Mouse (Mus musculus): ENCODE data around the gene Vwa1. TPM values are rescaled to one million over a fixed set of nuclear protein-coding genes. Genes with fewer than 3 reads are reported as not detected.
"Not testable (repeated sequence)": the region's sequence is repeated elsewhere in the genome, so short reads cannot be mapped to it uniquely, and the experiment has no call there.

The Vwa1 gene
- polyA plus RNA-seq, 1 experiment from 2014 or later: 9.9 TPM

DNA sequence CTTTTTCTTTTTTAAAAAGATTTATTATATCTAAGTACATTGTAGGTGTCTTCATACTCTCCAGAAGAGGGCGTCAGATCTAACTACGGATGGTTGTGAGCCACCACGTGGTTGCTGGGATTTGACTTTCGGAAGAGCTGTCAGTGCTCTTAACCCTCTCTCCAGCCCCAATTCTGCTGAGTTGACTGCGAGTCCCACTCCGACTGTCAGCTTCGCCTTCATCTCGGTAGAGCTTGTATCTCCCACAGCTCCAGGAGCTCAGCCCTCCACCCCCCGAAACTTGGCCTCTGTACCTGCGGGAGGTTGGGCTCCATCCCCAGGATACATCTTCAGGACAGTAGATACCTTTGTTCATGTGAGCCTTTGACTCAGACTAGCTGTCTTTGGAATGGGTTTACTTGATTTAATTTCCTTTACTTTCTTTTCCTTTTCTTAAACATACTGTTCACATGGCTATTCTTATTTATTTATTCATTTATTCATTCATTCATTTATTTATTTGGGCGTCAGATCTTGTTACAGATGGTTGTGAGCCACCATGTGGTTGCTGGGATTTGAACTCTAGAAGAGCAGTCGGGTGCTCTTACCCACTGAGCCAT lies 28.3 kb upstream of the Vwa1 start, which contains the start of gene Mrpl20:
Gene Mrpl20 (plus strand): TSS at position 138 of the 599 bp plus-strand sequence.
- no peak within 1 kb of the TSS; the same call in 1 of the 2 replicates for H3K27ac ChIP-seq (ENCODE audit: low read depth, low read length)

DNA sequence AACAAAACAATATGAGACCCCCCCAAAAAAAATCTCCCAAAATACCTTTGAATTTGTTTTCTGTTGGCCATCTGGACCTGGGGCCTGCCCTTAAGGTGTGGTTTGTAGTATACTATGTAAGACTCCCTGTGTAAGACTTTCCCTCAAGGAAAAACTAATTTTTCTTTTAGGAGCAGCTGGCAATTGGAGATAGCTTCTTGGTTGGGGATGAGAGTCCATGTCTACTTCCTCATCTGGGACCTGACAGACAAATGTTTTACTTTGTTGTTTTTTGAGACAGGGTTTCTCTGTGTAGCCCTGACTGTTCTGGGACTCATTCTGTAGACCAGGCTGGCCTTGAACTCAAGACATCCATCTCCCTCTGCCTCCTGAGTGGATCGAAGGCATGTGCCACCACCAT lies 27.6 kb upstream of the Vwa1 start:
- Histone ChIP-seq H3K27ac (ENCODE audit: low read depth, low read length) (no peak overlapping the region), H3K4me3 (ENCODE audit: low read depth, low read length) (no peak overlapping the region), H3K4me1 (ENCODE audit: control insufficient read depth, insufficient read depth, low read length) (peaks cover 7% of the 10 kb centered on the region), H3K4me2 (no peak overlapping the region), H3K9me3 (ENCODE audit: control insufficient read depth, low read length) (no peaks in the 10 kb centered on the region), H3K27me3 (ENCODE audit: control insufficient read depth, insufficient read depth, low read length) (no peaks in the 10 kb centered on the region), H3K36me3 (ENCODE audit: control insufficient read depth, insufficient read depth, low read length) (peaks cover 4% of the 10 kb centered on the region; the same call in 1 of the 2 replicates), H3K9ac (ENCODE audit: low read length) (no peak overlapping the region)
- 89% methylated on average over 1 of the region's 1 CpGs for WGBS
- DNase-seq (ENCODE audit: low spot score, missing footprints): no peak
- no peak for ATAC-seq (ENCODE audit: low FRiP score)

More for the DNA sequence above, 28.3 kb upstream of the Vwa1 start, which contains the start of gene Mrpl20:
- Histone ChIP-seq H3K4me1 (ENCODE audit: control insufficient read depth, insufficient read depth, low read length) (peaks cover 7% of the 10 kb centered on the region), H3K4me3 (ENCODE audit: low read depth, low read length) (peak within 1 kb of the TSS; percentile 90), H3K9me3 (ENCODE audit: control insufficient read depth, low read length) (no peaks in the 10 kb centered on the region), H3K27me3 (ENCODE audit: control insufficient read depth, insufficient read depth, low read length) (no peaks in the 10 kb centered on the region), H3K36me3 (ENCODE audit: control insufficient read depth, insufficient read depth, low read length) (peaks cover 4% of the 10 kb centered on the region; the same call in 1 of the 2 replicates), H3K9ac (ENCODE audit: low read length) (peak within 1 kb of the TSS; percentile 91), H3K4me2 (peak within 1 kb of the TSS; percentile 52)
- ATAC-seq (ENCODE audit: low FRiP score) (peak; percentile 38), DNase-seq (ENCODE audit: low spot score, missing footprints) (no peak)
- 7% methylated on average over 12 of the region's 12 CpGs for WGBS

DNA sequence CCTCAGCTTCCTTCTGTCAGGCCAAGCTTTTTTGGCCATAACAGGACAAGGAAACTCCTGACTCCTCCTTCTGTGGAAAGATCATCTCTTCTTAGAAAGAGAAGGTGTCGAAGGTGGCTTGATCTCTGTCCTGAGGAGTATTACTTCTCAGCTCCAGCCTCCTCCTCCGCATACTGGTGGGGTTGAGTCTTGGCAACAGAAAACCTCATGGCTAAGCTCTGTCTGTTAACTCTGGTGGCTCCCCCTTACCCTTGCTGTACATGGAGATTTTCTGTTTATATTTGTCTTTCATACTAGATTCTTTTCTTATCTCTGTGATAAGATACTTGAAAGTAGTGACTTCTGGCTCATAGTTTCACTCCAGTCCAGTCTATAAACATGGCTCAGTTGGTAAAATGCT lies 19.2 kb upstream of the Vwa1 start:
- H3K36me3 ChIP-seq (ENCODE audit: control insufficient read depth, insufficient read depth, low read length): no peaks in the 10 kb centered on the region
- 77% methylated on average over 2 of the region's 2 CpGs for WGBS
- H3K4me3 ChIP-seq (ENCODE audit: low read depth, low read length): no peak overlapping the region
- no peaks in the 10 kb centered on the region for H3K4me1 ChIP-seq (ENCODE audit: control insufficient read depth, insufficient read depth, low read length)
- H3K27me3 ChIP-seq (ENCODE audit: control insufficient read depth, insufficient read depth, low read length): no peaks in the 10 kb centered on the region
- no peak overlapping the region for H3K27ac ChIP-seq (ENCODE audit: low read depth, low read length)
- no peak overlapping the region for H3K4me2 ChIP-seq
- H3K9ac ChIP-seq (ENCODE audit: low read length): no peak overlapping the region
- H3K9me3 ChIP-seq (ENCODE audit: control insufficient read depth, low read length): no peaks in the 10 kb centered on the region
- no peak for ATAC-seq (ENCODE audit: low FRiP score)
- no peak for DNase-seq (ENCODE audit: low spot score, missing footprints)

GRCm38 (mm10) chr4:155791240-155791933 lies 16.9 kb upstream of the Vwa1 start:
- no peak overlapping the region for H3K4me2 ChIP-seq
- no peak for ATAC-seq (ENCODE audit: low FRiP score)
- 81% methylated on average over 24 of the region's 24 CpGs for WGBS
- no peaks in the 10 kb centered on the region for H3K36me3 ChIP-seq (ENCODE audit: control insufficient read depth, insufficient read depth, low read length)
- H3K4me3 ChIP-seq (ENCODE audit: low read depth, low read length): no peak overlapping the region
- no peaks in the 10 kb centered on the region for H3K9me3 ChIP-seq (ENCODE audit: control insufficient read depth, low read length)
- no peaks in the 10 kb centered on the region for H3K4me1 ChIP-seq (ENCODE audit: control insufficient read depth, insufficient read depth, low read length)
- DNase-seq (ENCODE audit: low spot score, missing footprints): no peak
- no peak overlapping the region for H3K27ac ChIP-seq (ENCODE audit: low read depth, low read length)
- H3K9ac ChIP-seq (ENCODE audit: low read length): no peak overlapping the region
- no peaks in the 10 kb centered on the region for H3K27me3 ChIP-seq (ENCODE audit: control insufficient read depth, insufficient read depth, low read length)

- Histone ChIP-seq H3K4me1 (ENCODE audit: control insufficient read depth, insufficient read depth, low read length) (no peaks in the 10 kb centered on the region), H3K4me3 (ENCODE audit: low read depth, low read length) (no peak overlapping the region), H3K27ac (ENCODE audit: low read depth, low read length) (no peak overlapping the region), H3K4me2 (no peak overlapping the region), H3K9ac (ENCODE audit: low read length) (no peak overlapping the region), H3K9me3 (ENCODE audit: control insufficient read depth, low read length) (no peaks in the 10 kb centered on the region), H3K36me3 (ENCODE audit: control insufficient read depth, insufficient read depth, low read length) (no peaks in the 10 kb centered on the region), H3K27me3 (ENCODE audit: control insufficient read depth, insufficient read depth, low read length) (no peaks in the 10 kb centered on the region)
- no peak for DNase-seq (ENCODE audit: low spot score, missing footprints)
- ATAC-seq (ENCODE audit: low FRiP score): no peak
- WGBS: 66% methylated on average over 3 of the region's 3 CpGs
These were observed 16.2 kb upstream of the Vwa1 start for GRCm38 (mm10) chr4:155790650-155791161.

DNA sequence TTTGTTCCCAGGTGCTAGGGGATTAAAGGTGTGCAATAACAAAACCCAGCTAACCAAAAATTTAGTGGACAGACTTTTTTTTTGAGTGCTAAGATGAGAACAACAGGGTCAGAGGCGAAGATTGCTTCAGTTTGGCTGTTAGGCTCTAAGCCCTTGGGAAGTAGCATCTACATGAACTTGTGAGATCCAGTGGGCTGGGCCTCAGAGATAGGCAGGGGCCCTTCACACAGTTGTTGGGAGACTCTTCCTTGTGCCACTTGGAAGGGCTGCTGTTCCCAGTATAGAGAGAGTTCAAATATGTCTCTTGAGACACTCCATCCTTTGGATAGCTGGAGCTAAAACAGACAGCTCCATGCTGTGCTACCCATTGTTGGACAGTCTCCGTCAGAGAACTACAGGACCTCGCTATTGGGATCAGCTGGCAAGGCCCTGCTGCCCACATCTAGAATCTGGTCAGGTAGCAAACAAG lies 15.6 kb upstream of the Vwa1 start, which contains the start of gene Ankrd65:
Gene Ankrd65 (plus strand): TSS at position 419 of the 469 bp plus-strand sequence.
- no peak within 1 kb of the TSS for H3K4me3 ChIP-seq (ENCODE audit: low read depth, low read length)
- no peak for ATAC-seq (ENCODE audit: low FRiP score)
- no peaks in the 10 kb centered on the region for H3K36me3 ChIP-seq (ENCODE audit: control insufficient read depth, insufficient read depth, low read length)
- no peaks in the 10 kb centered on the region for H3K27me3 ChIP-seq (ENCODE audit: control insufficient read depth, insufficient read depth, low read length)
- H3K27ac ChIP-seq (ENCODE audit: low read depth, low read length): no peak within 1 kb of the TSS
- no peaks in the 10 kb centered on the region for H3K4me1 ChIP-seq (ENCODE audit: control insufficient read depth, insufficient read depth, low read length)
- DNase-seq (ENCODE audit: low spot score, missing footprints): no peak
- no peaks in the 10 kb centered on the region for H3K9me3 ChIP-seq (ENCODE audit: control insufficient read depth, low read length)
- 81% methylated on average over 3 of the region's 3 CpGs for WGBS
- no peak within 1 kb of the TSS for H3K9ac ChIP-seq (ENCODE audit: low read length)
- no peak within 1 kb of the TSS for H3K4me2 ChIP-seq

GRCm38 (mm10) chr4:155788833-155789232 lies 14.3 kb upstream of the Vwa1 start:
- not testable (repeated sequence) for H3K36me3 ChIP-seq (ENCODE audit: control insufficient read depth, insufficient read depth, low read length); H3K27ac ChIP-seq (ENCODE audit: low read depth, low read length); H3K27me3 ChIP-seq (ENCODE audit: control insufficient read depth, insufficient read depth, low read length); H3K9ac ChIP-seq (ENCODE audit: low read length); H3K9me3 ChIP-seq (ENCODE audit: control insufficient read depth, low read length); H3K4me1 ChIP-seq (ENCODE audit: control insufficient read depth, insufficient read depth, low read length); DNase-seq (ENCODE audit: low spot score, missing footprints); ATAC-seq (ENCODE audit: low FRiP score); H3K4me3 ChIP-seq (ENCODE audit: low read depth, low read length); H3K4me2 ChIP-seq
- WGBS: 79% methylated on average over 4 of the region's 4 CpGs

DNA sequence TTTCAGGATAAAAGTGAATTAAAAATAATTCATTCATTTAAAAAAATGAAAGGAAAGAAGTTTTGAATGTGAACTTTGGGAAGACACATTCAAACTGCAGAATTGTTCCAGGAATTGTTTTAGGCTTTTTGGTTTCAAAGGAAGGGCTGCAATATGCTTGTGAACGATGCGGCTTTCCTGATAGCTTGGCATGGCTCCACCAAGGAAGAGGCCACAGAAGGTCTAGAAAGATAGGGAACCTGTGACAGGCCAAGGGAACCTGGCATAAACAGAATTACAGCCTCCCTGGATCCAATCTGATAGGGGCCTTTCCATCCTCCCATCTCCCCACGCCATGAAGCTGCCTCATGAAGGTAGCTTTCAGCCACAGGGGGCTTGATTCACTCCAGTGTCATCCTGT lies 13.8 kb upstream of the Vwa1 start:
- DNase-seq (ENCODE audit: low spot score, missing footprints) (no peak), ATAC-seq (ENCODE audit: low FRiP score) (no peak)
- H3K4me1 ChIP-seq (ENCODE audit: control insufficient read depth, insufficient read depth, low read length): peaks cover 3% of the 10 kb centered on the region; the same call in 1 of the 2 replicates
- no peak overlapping the region for H3K4me3 ChIP-seq (ENCODE audit: low read depth, low read length)
- H3K4me2 ChIP-seq: no peak overlapping the region
- no peak overlapping the region for H3K9ac ChIP-seq (ENCODE audit: low read length)
- 72% methylated on average over 3 of the region's 3 CpGs for WGBS
- H3K36me3 ChIP-seq (ENCODE audit: control insufficient read depth, insufficient read depth, low read length): no peaks in the 10 kb centered on the region
- H3K9me3 ChIP-seq (ENCODE audit: control insufficient read depth, low read length): no peaks in the 10 kb centered on the region
- no peaks in the 10 kb centered on the region for H3K27me3 ChIP-seq (ENCODE audit: control insufficient read depth, insufficient read depth, low read length)
- H3K27ac ChIP-seq (ENCODE audit: low read depth, low read length): no peak overlapping the region

GRCm38 (mm10) chr4:155785819-155786218 lies 11.3 kb upstream of the Vwa1 start, which contains the start of gene Tmem88b:
Tmem88b (minus strand) TSS chr4:155785874.
- Histone ChIP-seq H3K4me1 (ENCODE audit: control insufficient read depth, insufficient read depth, low read length) (peaks cover 3% of the 10 kb centered on the region; the same call in 1 of the 2 replicates), H3K9ac (ENCODE audit: low read length) (peak within 1 kb of the TSS; percentile 90), H3K27ac (ENCODE audit: low read depth, low read length) (no peak within 1 kb of the TSS), H3K27me3 (ENCODE audit: control insufficient read depth, insufficient read depth, low read length) (no peaks in the 10 kb centered on the region), H3K9me3 (ENCODE audit: control insufficient read depth, low read length) (no peaks in the 10 kb centered on the region), H3K36me3 (ENCODE audit: control insufficient read depth, insufficient read depth, low read length) (no peaks in the 10 kb centered on the region), H3K4me3 (ENCODE audit: low read depth, low read length) (peak within 1 kb of the TSS; percentile 58; the same call in 1 of the 2 replicates), H3K4me2 (peak within 1 kb of the TSS; percentile 78)
- 75% methylated on average over 5 of the region's 5 CpGs for WGBS
- ATAC-seq (ENCODE audit: low FRiP score): no peak
- no peak for DNase-seq (ENCODE audit: low spot score, missing footprints)

Data from midbrain, embryonic 11.5 days (tissue).